Mouse (Mus musculus): ENCODE data around the gene Supt20. TPM values are rescaled to one million over a fixed set of nuclear protein-coding genes. Genes with fewer than 3 reads are reported as not detected.

Gene Supt20
- polyA plus RNA-seq, 1 experiment from 2014 or later, result 111 TPM

- H3K9ac ChIP-seq (replicated peaks; ENCODE audit: low read depth, low read length), result peak overlapping the region; percentile 62
- peak overlapping the region; percentile 99 for H3K27ac ChIP-seq (ENCODE audit: low read length)
- peaks cover 45% of the 10 kb centered on the region for H3K36me3 ChIP-seq (ENCODE audit: control insufficient read depth, insufficient read depth, low read length)
- 0 out of 2 replicates have a peak, but pooled peaks cover 4% of the 10 kb centered on the region for H3K4me1 ChIP-seq (ENCODE audit: control insufficient read depth, insufficient read depth, low read length)
- peak overlapping the region; percentile 91 for H3K4me3 ChIP-seq (ENCODE audit: low read depth, low read length)
- H3K4me2 ChIP-seq (replicated peaks; ENCODE audit: low read depth, low read length), result peak overlapping the region; percentile 97
- peak; percentile 94 for ATAC-seq (ENCODE audit: insufficient number of reproducible peaks, insufficient read depth, low FRiP score, low read depth)
- WGBS, result 1% methylated on average over 83 of the region's 84 CpGs
- H3K9me3 ChIP-seq (ENCODE audit: control insufficient read depth, low read depth, low read length), result no peaks in the 10 kb centered on the region
- H3K27me3 ChIP-seq (ENCODE audit: control insufficient read depth, insufficient read depth, low read length), result no peaks in the 10 kb centered on the region
Measured at GRCm38 (mm10) chr3:54734411-54735246, 42.0 kb downstream of the Supt20 start.

GRCm38 (mm10) chr3:54735247-54736046 lies 42.8 kb downstream of the Supt20 start, which contains the start of the genes Exosc8 and Alg5:
Gene Exosc8 (minus strand): TSS chr3:54735393.
Gene Alg5 (plus strand): TSS chr3:54735539.
- Histone ChIP-seq H3K4me2 (replicated peaks; ENCODE audit: low read depth, low read length) (peak within 1 kb of the TSS; percentile 97), H3K27me3 (ENCODE audit: control insufficient read depth, insufficient read depth, low read length) (no peaks in the 10 kb centered on the region), H3K9ac (replicated peaks; ENCODE audit: low read depth, low read length) (peak within 1 kb of the TSS; percentile 62), H3K36me3 (ENCODE audit: control insufficient read depth, insufficient read depth, low read length) (peaks cover 37% of the 10 kb centered on the region), H3K27ac (ENCODE audit: low read length) (peak within 1 kb of the TSS; percentile 99), H3K9me3 (ENCODE audit: control insufficient read depth, low read depth, low read length) (no peaks in the 10 kb centered on the region), H3K4me3 (ENCODE audit: low read depth, low read length) (peak within 1 kb of the TSS; percentile 91), H3K4me1 (ENCODE audit: control insufficient read depth, insufficient read depth, low read length) (0 out of 2 replicates have a peak, but pooled peaks cover 4% of the 10 kb centered on the region)
- peak; percentile 85 for ATAC-seq (ENCODE audit: insufficient number of reproducible peaks, insufficient read depth, low FRiP score, low read depth)
- WGBS, result under 1% methylated on average over 56 of the region's 65 CpGs

GRCm38 (mm10) chr3:54736101-54736927 lies 43.7 kb downstream of the Supt20 start:
- Histone ChIP-seq H3K9me3 (ENCODE audit: control insufficient read depth, low read depth, low read length) (no peaks in the 10 kb centered on the region), H3K27ac (ENCODE audit: low read length) (peak overlapping the region; percentile 99; the same call in 1 of the 2 replicates), H3K9ac (replicated peaks; ENCODE audit: low read depth, low read length) (peak overlapping the region; percentile 62), H3K4me2 (replicated peaks; ENCODE audit: low read depth, low read length) (peak overlapping the region; percentile 97), H3K4me3 (ENCODE audit: low read depth, low read length) (peak overlapping the region; percentile 91), H3K27me3 (ENCODE audit: control insufficient read depth, insufficient read depth, low read length) (no peaks in the 10 kb centered on the region), H3K4me1 (ENCODE audit: control insufficient read depth, insufficient read depth, low read length) (0 out of 2 replicates have a peak, but pooled peaks cover 4% of the 10 kb centered on the region), H3K36me3 (ENCODE audit: control insufficient read depth, insufficient read depth, low read length) (peaks cover 32% of the 10 kb centered on the region)
- 50% methylated on average over 18 of the region's 18 CpGs for WGBS
- no peak for ATAC-seq (ENCODE audit: insufficient number of reproducible peaks, insufficient read depth, low FRiP score, low read depth)

- H3K4me3 ChIP-seq (ENCODE audit: low read depth, low read length), result no peak overlapping the region
- no peaks in the 10 kb centered on the region for H3K9me3 ChIP-seq (ENCODE audit: control insufficient read depth, low read depth, low read length)
- 0 out of 2 replicates have a peak, but pooled peaks cover 4% of the 10 kb centered on the region for H3K4me1 ChIP-seq (ENCODE audit: control insufficient read depth, insufficient read depth, low read length)
- H3K36me3 ChIP-seq (ENCODE audit: control insufficient read depth, insufficient read depth, low read length), result peaks cover 33% of the 10 kb centered on the region
- WGBS, result 92% methylated on average over 8 of the region's 8 CpGs
- no peak for ATAC-seq (ENCODE audit: insufficient number of reproducible peaks, insufficient read depth, low FRiP score, low read depth)
- no peak overlapping the region for H3K9ac ChIP-seq (replicated peaks; ENCODE audit: low read depth, low read length)
- no peak overlapping the region for H3K27ac ChIP-seq (ENCODE audit: low read length)
- H3K4me2 ChIP-seq (replicated peaks; ENCODE audit: low read depth, low read length), result no peak overlapping the region
- H3K27me3 ChIP-seq (ENCODE audit: control insufficient read depth, insufficient read depth, low read length), result no peaks in the 10 kb centered on the region
Measured at GRCm38 (mm10) chr3:54737317-54737716, 44.7 kb downstream of the Supt20 start.

- no peak for ATAC-seq (ENCODE audit: insufficient number of reproducible peaks, insufficient read depth, low FRiP score, low read depth)
- H3K27me3 ChIP-seq (ENCODE audit: control insufficient read depth, insufficient read depth, low read length), result no peaks in the 10 kb centered on the region
- H3K36me3 ChIP-seq (ENCODE audit: control insufficient read depth, insufficient read depth, low read length), result peaks cover 58% of the 10 kb centered on the region
- no peak overlapping the region for H3K9ac ChIP-seq (replicated peaks; ENCODE audit: low read depth, low read length)
- H3K9me3 ChIP-seq (ENCODE audit: control insufficient read depth, low read depth, low read length), result no peaks in the 10 kb centered on the region
- 96% methylated on average over 11 of the region's 11 CpGs for WGBS
- no peaks in the 10 kb centered on the region for H3K4me1 ChIP-seq (ENCODE audit: control insufficient read depth, insufficient read depth, low read length)
- no peak overlapping the region for H3K4me3 ChIP-seq (ENCODE audit: low read depth, low read length)
- no peak overlapping the region for H3K4me2 ChIP-seq (replicated peaks; ENCODE audit: low read depth, low read length)
- H3K27ac ChIP-seq (ENCODE audit: low read length), result no peak overlapping the region
Measured at GRCm38 (mm10) chr3:54741965-54742364, 49.4 kb downstream of the Supt20 start.

- Histone ChIP-seq H3K4me2 (replicated peaks; ENCODE audit: low read depth, low read length) (no peak overlapping the region), H3K4me1 (ENCODE audit: control insufficient read depth, insufficient read depth, low read length) (no peaks in the 10 kb centered on the region), H3K27me3 (ENCODE audit: control insufficient read depth, insufficient read depth, low read length) (no peaks in the 10 kb centered on the region), H3K9ac (replicated peaks; ENCODE audit: low read depth, low read length) (no peak overlapping the region), H3K36me3 (ENCODE audit: control insufficient read depth, insufficient read depth, low read length) (peaks cover 84% of the 10 kb centered on the region), H3K27ac (ENCODE audit: low read length) (no peak overlapping the region), H3K4me3 (ENCODE audit: low read depth, low read length) (no peak overlapping the region), H3K9me3 (ENCODE audit: control insufficient read depth, low read depth, low read length) (no peaks in the 10 kb centered on the region)
- 61% methylated on average over 5 of the region's 5 CpGs for WGBS
- ATAC-seq (ENCODE audit: insufficient number of reproducible peaks, insufficient read depth, low FRiP score, low read depth), result no peak
Measured at GRCm38 (mm10) chr3:54745799-54746198, 53.2 kb downstream of the Supt20 start.

- Histone ChIP-seq H3K9ac (replicated peaks; ENCODE audit: low read depth, low read length) (no peak overlapping the region), H3K27ac (ENCODE audit: low read length) (no peak overlapping the region), H3K27me3 (ENCODE audit: control insufficient read depth, insufficient read depth, low read length) (no peaks in the 10 kb centered on the region), H3K36me3 (ENCODE audit: control insufficient read depth, insufficient read depth, low read length) (peaks cover 21% of the 10 kb centered on the region; the same call in 1 of the 2 replicates), H3K4me2 (replicated peaks; ENCODE audit: low read depth, low read length) (no peak overlapping the region), H3K4me3 (ENCODE audit: low read depth, low read length) (no peak overlapping the region), H3K9me3 (ENCODE audit: control insufficient read depth, low read depth, low read length) (no peaks in the 10 kb centered on the region), H3K4me1 (ENCODE audit: control insufficient read depth, insufficient read depth, low read length) (peaks cover 9% of the 10 kb centered on the region; the same call in 1 of the 2 replicates)
- 72% methylated on average over 4 of the region's 4 CpGs for WGBS
- no peak for ATAC-seq (ENCODE audit: insufficient number of reproducible peaks, insufficient read depth, low FRiP score, low read depth)
Measured at GRCm38 (mm10) chr3:54753411-54753810, 60.8 kb downstream of the Supt20 start.

Data from stomach, embryonic 14.5 days (tissue).